In genomic region chr11:98775348-98776051, GRCm38 (mm10) we compare ENCODE assay signal across 8 mouse cellular contexts. TPM values are rescaled to one million over a fixed set of nuclear protein-coding genes. Genes with fewer than 3 reads are reported as not detected.
A peak's percentile ranks its signal among the peaks of the same experiment; 100 is the strongest.
DNase-seq lines count a peak whose midpoint lies in the region; ATAC-seq and TF ChIP-seq lines count a peak whose summit lies in the region.

No protein-coding gene starts in this region.

- no peak for TF ChIP-seq RAD21 in CH12.LX (IDR thresholded peaks at IDR 0.05; ENCODE audit: low read depth, low read length)

- peak; percentile 75 for ATAC-seq in forebrain, embryonic 11.5 days (replicated peaks; ENCODE audit: low FRiP score)
- peak; percentile 55 for ATAC-seq in heart, embryonic 16.5 days (replicated peaks; ENCODE audit: extremely low read depth, insufficient read depth, low FRiP score)
- ATAC-seq in liver, embryonic 16.5 days (ENCODE audit: low read depth): peak; percentile 49
- peak; percentile 78 for ATAC-seq in neural tube, embryonic 12.5 days (ENCODE audit: low FRiP score, low read depth)
- ATAC-seq in stomach, postnatal 0 days (ENCODE audit: low FRiP score, low TSS enrichment): peak; percentile 76

- dilution Hi-C loops in CH12.LX (cut with MboI; ENCODE audit: extremely low pct_ligation_motif_present, extremely low pct_unique_long_range_greater_than_20kb, low sequenced_read_pairs): no loop called here

- TF ChIP-seq EP300 in CH12.LX (IDR thresholded peaks at IDR 0.05; ENCODE audit: low read length): no peak; the same call in 1 of the 2 replicates
- no peak for TF ChIP-seq EP300 in stomach, postnatal 0 days (optimal IDR thresholded peaks at IDR 0.05)

- H3K27ac ChIP-seq in CH12.LX (ENCODE audit: insufficient read depth, low read depth): no peak overlapping the region
- no peak overlapping the region for H3K27ac ChIP-seq in forebrain, embryonic 11.5 days (ENCODE audit: low read depth, low read length)
- peak overlapping the region; percentile 98 for H3K27ac ChIP-seq in heart, embryonic 16.5 days (ENCODE audit: low read length)
- peak overlapping the region; percentile 78 for H3K27ac ChIP-seq in liver, embryonic 16.5 days (ENCODE audit: low read length)
- no peak overlapping the region for H3K27ac ChIP-seq in neural tube, embryonic 12.5 days
- H3K27ac ChIP-seq in stomach, postnatal 0 days (replicated peaks): peak overlapping the region; percentile 95

- no peaks in the 10 kb centered on the region for H3K79me2 ChIP-seq in CH12.LX (replicated peaks; ENCODE audit: control insufficient read depth, extremely low read depth, insufficient read depth, poor library complexity, severe bottlenecking)

- no peak for TF ChIP-seq CTCF in CH12.LX (conservative IDR thresholded peaks at IDR 0.05 in 1 of 2, IDR thresholded peaks at IDR 0.05 in 1 of 2; ENCODE audit: low read depth in 2 of 2, low read length in 2 of 2)
- TF ChIP-seq CTCF in stomach, postnatal 0 days (IDR thresholded peaks at IDR 0.05; ENCODE audit: low read depth): peak; percentile 27

- WGBS in forebrain, embryonic 11.5 days: 8% methylated on average over 15 of the region's 15 CpGs
- 1% methylated on average over 15 of the region's 15 CpGs for WGBS in heart, embryonic 16.5 days
- 2% methylated on average over 15 of the region's 15 CpGs for WGBS in liver, embryonic 16.5 days (ENCODE audit: insufficient replicate concordance)
- 2% methylated on average over 15 of the region's 15 CpGs for WGBS in neural tube, embryonic 12.5 days
- under 1% methylated on average over 15 of the region's 15 CpGs for WGBS in stomach, postnatal 0 days

- in situ Hi-C loops in CH12.LX (cut with MboI; ENCODE audit: low pct_ligation_motif_present, low pct_unique_long_range_greater_than_20kb, low sequenced_read_pairs): no loop called here

- TF ChIP-seq POLR2A in CH12.LX (IDR thresholded peaks at IDR 0.05; ENCODE audit: low read depth, low read length): no peak

- peaks cover 0 to under 1% of the 10 kb centered on the region in 2 experiments for H3K36me3 ChIP-seq in CH12.LX (replicated peaks in 1 of 2; ENCODE audit: control insufficient read depth in 1 of 2, insufficient read depth in 1 of 2, low read length in 1 of 2)
- no peaks in the 10 kb centered on the region for H3K36me3 ChIP-seq in forebrain, embryonic 11.5 days (ENCODE audit: control insufficient read depth, insufficient read depth, low read length)
- H3K36me3 ChIP-seq in heart, embryonic 16.5 days (ENCODE audit: control insufficient read depth, insufficient read depth): peaks cover 7% of the 10 kb centered on the region
- H3K36me3 ChIP-seq in liver, embryonic 16.5 days (ENCODE audit: control insufficient read depth, insufficient read depth): no peaks in the 10 kb centered on the region
- H3K36me3 ChIP-seq in neural tube, embryonic 12.5 days: peaks cover 3% of the 10 kb centered on the region; the same call in 1 of the 2 replicates
- peaks cover 9% of the 10 kb centered on the region; the same call in 1 of the 2 replicates for H3K36me3 ChIP-seq in stomach, postnatal 0 days (ENCODE audit: control insufficient read depth, insufficient read depth, low read length)

- H3K9me3 ChIP-seq in CH12.LX (replicated peaks; ENCODE audit: low read length): no peaks in the 10 kb centered on the region
- H3K9me3 ChIP-seq in forebrain, embryonic 11.5 days (ENCODE audit: control insufficient read depth, low read length): no peaks in the 10 kb centered on the region
- no peaks in the 10 kb centered on the region for H3K9me3 ChIP-seq in heart, embryonic 16.5 days (replicated peaks; ENCODE audit: control insufficient read depth, low read length)
- H3K9me3 ChIP-seq in liver, embryonic 16.5 days (replicated peaks; ENCODE audit: control insufficient read depth, low read length): no peaks in the 10 kb centered on the region
- H3K9me3 ChIP-seq in neural tube, embryonic 12.5 days: no peaks in the 10 kb centered on the region
- H3K9me3 ChIP-seq in stomach, postnatal 0 days (ENCODE audit: control insufficient read depth, low read length): no peaks in the 10 kb centered on the region

- peak overlapping the region; percentile 87 for H3K4me2 ChIP-seq in CH12.LX (ENCODE audit: insufficient read depth, low read depth, poor library complexity, severe bottlenecking)
- peak overlapping the region; percentile 61 for H3K4me2 ChIP-seq in forebrain, embryonic 11.5 days (ENCODE audit: low read depth, low read length, severe bottlenecking)
- peak overlapping the region; percentile 90 for H3K4me2 ChIP-seq in heart, embryonic 16.5 days (ENCODE audit: low read depth, low read length)
- H3K4me2 ChIP-seq in liver, embryonic 16.5 days (ENCODE audit: low read depth, low read length): peak overlapping the region; percentile 73
- H3K4me2 ChIP-seq in neural tube, embryonic 12.5 days (replicated peaks): peak overlapping the region; percentile 80
- peak overlapping the region; percentile 67 for H3K4me2 ChIP-seq in stomach, postnatal 0 days (replicated peaks; ENCODE audit: low read depth)

- peaks cover 19% of the 10 kb centered on the region for H3K27me3 ChIP-seq in CH12.LX (replicated peaks)
- H3K27me3 ChIP-seq in forebrain, embryonic 11.5 days (ENCODE audit: control insufficient read depth, insufficient read depth, low read length): no peaks in the 10 kb centered on the region
- no peaks in the 10 kb centered on the region for H3K27me3 ChIP-seq in heart, embryonic 16.5 days (ENCODE audit: control insufficient read depth, insufficient read depth, low read length)
- H3K27me3 ChIP-seq in liver, embryonic 16.5 days (ENCODE audit: control insufficient read depth, insufficient read depth, low read depth, low read length): no peaks in the 10 kb centered on the region
- no peaks in the 10 kb centered on the region for H3K27me3 ChIP-seq in neural tube, embryonic 12.5 days (replicated peaks)
- H3K27me3 ChIP-seq in stomach, postnatal 0 days (ENCODE audit: control insufficient read depth, insufficient read depth, low read length): no peaks in the 10 kb centered on the region

- DNase-seq in CH12.LX (ENCODE audit: extremely low read depth): peak; percentile 90
- DNase-seq in c-Kit-positive CD71-positive TER-119-negative erythroid progenitor cells, embryonic 14.5 days (ENCODE audit: low read depth): peak; percentile 88
- DNase-seq in forebrain, embryonic 11.5 days (ENCODE audit: low spot score): peak; percentile 96
- peak; percentile 99 to 100 for DNase-seq in kidney, postnatal 36 days
- DNase-seq in stomach, postnatal 0 days (ENCODE audit: low spot score): peak; percentile 99

- no peak overlapping the region for H3K9ac ChIP-seq in CH12.LX (ENCODE audit: insufficient read depth, low read depth)
- 0 out of 2 replicates have a peak overlapping the region, but pooled peaks have one; percentile 35 for H3K9ac ChIP-seq in forebrain, embryonic 11.5 days (ENCODE audit: low read length)
- peak overlapping the region; percentile 73 for H3K9ac ChIP-seq in heart, embryonic 16.5 days (ENCODE audit: low read length)
- H3K9ac ChIP-seq in liver, embryonic 16.5 days (ENCODE audit: low read depth, low read length): peak overlapping the region; percentile 37
- H3K9ac ChIP-seq in neural tube, embryonic 12.5 days: peak overlapping the region; percentile 35; the same call in 1 of the 2 replicates
- H3K9ac ChIP-seq in stomach, postnatal 0 days (ENCODE audit: low read length): peak overlapping the region; percentile 39

- peak overlapping the region; percentile 4 to 32 (median 27) for H3K4me3 ChIP-seq in CH12.LX (replicated peaks in 1 of 3; ENCODE audit: low read depth in 2 of 3, low read length in 2 of 3, poor library complexity in 1 of 3)
- peak overlapping the region; percentile 28 for H3K4me3 ChIP-seq in forebrain, embryonic 11.5 days (ENCODE audit: low read depth, low read length)
- H3K4me3 ChIP-seq in heart, embryonic 16.5 days (ENCODE audit: low read length): peak overlapping the region; percentile 61
- peak overlapping the region; percentile 46 for H3K4me3 ChIP-seq in liver, embryonic 16.5 days (ENCODE audit: low read depth, low read length)
- peak overlapping the region; percentile 28 for H3K4me3 ChIP-seq in neural tube, embryonic 12.5 days
- peak overlapping the region; percentile 59; the same call in 1 of the 2 replicates for H3K4me3 ChIP-seq in stomach, postnatal 0 days (ENCODE audit: low read depth, low read length)

- H3K4me1 ChIP-seq in CH12.LX (ENCODE audit: control insufficient read depth in 1 of 2, insufficient read depth in 2 of 2): peaks cover 29 to 61% of the 10 kb centered on the region in 2 experiments
- peaks cover 29% of the 10 kb centered on the region for H3K4me1 ChIP-seq in forebrain, embryonic 11.5 days (replicated peaks; ENCODE audit: control insufficient read depth, insufficient read depth, low read length)
- peaks cover 64% of the 10 kb centered on the region for H3K4me1 ChIP-seq in heart, embryonic 16.5 days (ENCODE audit: control insufficient read depth, insufficient read depth, low read length)
- peaks cover 64% of the 10 kb centered on the region for H3K4me1 ChIP-seq in liver, embryonic 16.5 days (ENCODE audit: control insufficient read depth, low read depth, low read length)
- peaks cover 40% of the 10 kb centered on the region for H3K4me1 ChIP-seq in neural tube, embryonic 12.5 days
- H3K4me1 ChIP-seq in stomach, postnatal 0 days (replicated peaks; ENCODE audit: control insufficient read depth, insufficient read depth): peaks cover 16% of the 10 kb centered on the region

RNA-seq across cellular contexts. Expression of gene Nr1d1, which starts 0.4 kb away (rescaled TPM):
- total RNA-seq in CH12.LX (2012; rRNA removed) (0.21 and 0.25 TPM in 2 replicates), CH12.LX (2014; rRNA removed) (0.17 and 0.39 TPM in 2 replicates)
- polyA plus RNA-seq in CH12.LX (2012; ENCODE audit: insufficient read length, low read depth): 0.95 and 1.4 TPM in 2 replicates
- polyA plus RNA-seq in forebrain, embryonic 11.5 days (2014; fragmentation: Nextera tagmentation; extraction: Ambion mirVana): 1.0 and 1.6 TPM in 2 replicates
- polyA plus RNA-seq in heart, embryonic 16.5 days (2015; fragmentation: Nextera tagmentation; extraction: Ambion mirVana): 7.0 and 8.2 TPM in 2 replicates
- polyA plus RNA-seq in liver, embryonic 16.5 days (2015; fragmentation: Nextera tagmentation; extraction: Ambion mirVana): 0.65 and 0.66 TPM in 2 replicates
- 1.5 and 2.1 TPM in 2 replicates for polyA plus RNA-seq in neural tube, embryonic 12.5 days (2016; fragmentation: Nextera tagmentation; extraction: Ambion mirVana)
- 7.5 and 7.9 TPM in 2 replicates for polyA plus RNA-seq in stomach, postnatal 0 days (2015; fragmentation: Nextera tagmentation; extraction: Ambion mirVana)

RNA-seq across cellular contexts. Expression of gene Msl1, which starts 19.8 kb away (rescaled TPM):
- total RNA-seq in CH12.LX (2012; rRNA removed) (27.3 and 30.7 TPM in 2 replicates), CH12.LX (2014; rRNA removed) (25.9 and 26.4 TPM in 2 replicates)
- 57.1 and 58.1 TPM in 2 replicates for polyA plus RNA-seq in CH12.LX (2012; ENCODE audit: insufficient read length, low read depth)
- 24.0 and 28.4 TPM in 2 replicates for polyA plus RNA-seq in forebrain, embryonic 11.5 days (2014; fragmentation: Nextera tagmentation; extraction: Ambion mirVana)
- polyA plus RNA-seq in heart, embryonic 16.5 days (2015; fragmentation: Nextera tagmentation; extraction: Ambion mirVana): 15.2 and 15.5 TPM in 2 replicates
- polyA plus RNA-seq in liver, embryonic 16.5 days (2015; fragmentation: Nextera tagmentation; extraction: Ambion mirVana): 4.9 and 5.3 TPM in 2 replicates
- polyA plus RNA-seq in neural tube, embryonic 12.5 days (2016; fragmentation: Nextera tagmentation; extraction: Ambion mirVana): 37.0 and 40.8 TPM in 2 replicates
- polyA plus RNA-seq in stomach, postnatal 0 days (2015; fragmentation: Nextera tagmentation; extraction: Ambion mirVana): 11.3 and 13.8 TPM in 2 replicates

RNA-seq across cellular contexts. Expression of gene Casc3, which starts 29.2 kb away (rescaled TPM):
- 16.7 and 18.3 TPM in 2 replicates for total RNA-seq in CH12.LX (2012; rRNA removed)
- 14.4 and 14.7 TPM in 2 replicates for total RNA-seq in CH12.LX (2014; rRNA removed)
- 71.7 and 93.0 TPM in 2 replicates for polyA plus RNA-seq in CH12.LX (2012; ENCODE audit: insufficient read length, low read depth)
- 59.9 and 63.2 TPM in 2 replicates for polyA plus RNA-seq in forebrain, embryonic 11.5 days (2014; fragmentation: Nextera tagmentation; extraction: Ambion mirVana)
- 23.4 and 24.0 TPM in 2 replicates for polyA plus RNA-seq in heart, embryonic 16.5 days (2015; fragmentation: Nextera tagmentation; extraction: Ambion mirVana)
- polyA plus RNA-seq in liver, embryonic 16.5 days (2015; fragmentation: Nextera tagmentation; extraction: Ambion mirVana): 11.6 and 13.6 TPM in 2 replicates
- polyA plus RNA-seq in neural tube, embryonic 12.5 days (2016; fragmentation: Nextera tagmentation; extraction: Ambion mirVana): 65.1 and 68.5 TPM in 2 replicates
- polyA plus RNA-seq in stomach, postnatal 0 days (2015; fragmentation: Nextera tagmentation; extraction: Ambion mirVana): 12.4 and 14.8 TPM in 2 replicates

RNA-seq across cellular contexts. Expression of gene Thra, which starts 35.1 kb away (rescaled TPM):
- total RNA-seq in CH12.LX (2012; rRNA removed) (2.5 and 3.9 TPM in 2 replicates), CH12.LX (2014; rRNA removed) (0.81 and 1.1 TPM in 2 replicates)
- polyA plus RNA-seq in CH12.LX (2012; ENCODE audit: insufficient read length, low read depth): 3.8 and 4.3 TPM in 2 replicates
- 35.9 and 36.9 TPM in 2 replicates for polyA plus RNA-seq in forebrain, embryonic 11.5 days (2014; fragmentation: Nextera tagmentation; extraction: Ambion mirVana)
- 37.5 and 40.2 TPM in 2 replicates for polyA plus RNA-seq in heart, embryonic 16.5 days (2015; fragmentation: Nextera tagmentation; extraction: Ambion mirVana)
- polyA plus RNA-seq in liver, embryonic 16.5 days (2015; fragmentation: Nextera tagmentation; extraction: Ambion mirVana): 6.5 and 7.7 TPM in 2 replicates
- 56.9 and 67.0 TPM in 2 replicates for polyA plus RNA-seq in neural tube, embryonic 12.5 days (2016; fragmentation: Nextera tagmentation; extraction: Ambion mirVana)
- 24.0 and 24.5 TPM in 2 replicates for polyA plus RNA-seq in stomach, postnatal 0 days (2015; fragmentation: Nextera tagmentation; extraction: Ambion mirVana)

RNA-seq across cellular contexts. Expression of gene Med24, which starts 46.3 kb away (rescaled TPM):
- total RNA-seq in CH12.LX (2012; rRNA removed) (47.7 and 48.6 TPM in 2 replicates), CH12.LX (2014; rRNA removed) (26.5 and 30.9 TPM in 2 replicates)
- polyA plus RNA-seq in CH12.LX (2012; ENCODE audit: insufficient read length, low read depth): 64.2 and 78.8 TPM in 2 replicates
- 75.9 and 76.6 TPM in 2 replicates for polyA plus RNA-seq in forebrain, embryonic 11.5 days (2014; fragmentation: Nextera tagmentation; extraction: Ambion mirVana)
- polyA plus RNA-seq in heart, embryonic 16.5 days (2015; fragmentation: Nextera tagmentation; extraction: Ambion mirVana): 36.8 and 40.3 TPM in 2 replicates
- 22.8 and 23.8 TPM in 2 replicates for polyA plus RNA-seq in liver, embryonic 16.5 days (2015; fragmentation: Nextera tagmentation; extraction: Ambion mirVana)
- 78.7 and 80.0 TPM in 2 replicates for polyA plus RNA-seq in neural tube, embryonic 12.5 days (2016; fragmentation: Nextera tagmentation; extraction: Ambion mirVana)
- 16.5 and 18.7 TPM in 2 replicates for polyA plus RNA-seq in stomach, postnatal 0 days (2015; fragmentation: Nextera tagmentation; extraction: Ambion mirVana)

Comparison
In these comparisons a context has a peak if more than half of its experiments do, and no peak if none do; other contexts are left out.
1. H3K27ac ChIP-seq: peak in heart, embryonic 16.5 days (single experiment), liver, embryonic 16.5 days (single experiment) and stomach, postnatal 0 days (single experiment); none in CH12.LX (single experiment), forebrain, embryonic 11.5 days (single experiment) and neural tube, embryonic 12.5 days (single experiment).
2. Peak in every context shown above with its lines, with median percentiles within 50 percentile points of each other: DNase-seq, H3K4me2 ChIP-seq, H3K4me3 ChIP-seq and ATAC-seq.